Mouse (Mus musculus): ENCODE data around the gene Rab8a.

Rab8a gene

DNA sequence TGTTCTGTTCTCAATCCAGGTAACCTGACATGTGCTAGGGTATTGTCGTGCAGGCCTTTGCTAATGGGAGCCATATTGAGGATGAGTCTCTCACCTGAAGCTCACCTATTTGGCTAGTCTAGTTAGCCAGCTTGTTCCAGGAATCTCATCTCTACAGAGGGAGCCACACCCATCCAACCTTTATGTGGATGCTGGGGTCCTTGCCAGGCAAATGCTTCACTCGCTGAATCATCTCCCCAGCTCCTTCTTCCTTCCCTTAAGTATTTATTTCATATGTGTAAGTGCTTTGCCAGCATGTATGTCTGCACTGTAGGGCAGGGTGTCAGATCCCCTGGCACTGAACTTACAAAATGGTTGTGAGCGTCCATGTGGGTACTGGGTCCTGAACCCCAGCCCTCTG, 14.4 kb upstream of the Rab8a start:
- no peak for DNase-seq (ENCODE audit: low spot score)

DNA sequence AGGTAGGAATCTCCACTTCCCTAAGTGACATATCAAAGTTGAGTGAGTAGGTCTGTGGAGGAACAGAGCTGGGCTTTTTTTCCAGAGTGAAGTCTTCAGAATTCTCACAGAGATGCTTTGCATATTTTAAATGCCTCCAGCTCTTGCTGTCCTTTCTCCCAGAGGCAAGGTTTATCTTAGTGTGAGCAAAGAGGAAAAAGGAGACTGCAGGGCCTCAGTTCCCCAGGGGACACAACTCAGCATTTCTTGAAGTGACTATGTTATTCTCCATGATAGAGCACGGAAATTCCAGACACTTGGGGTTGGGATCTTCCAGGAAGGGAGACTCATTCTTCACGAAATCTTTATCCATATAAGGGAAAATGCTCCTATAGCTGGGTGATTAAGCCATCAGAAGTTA, 13.7 kb upstream of the Rab8a start:
- no peak for DNase-seq (ENCODE audit: low spot score)

DNA sequence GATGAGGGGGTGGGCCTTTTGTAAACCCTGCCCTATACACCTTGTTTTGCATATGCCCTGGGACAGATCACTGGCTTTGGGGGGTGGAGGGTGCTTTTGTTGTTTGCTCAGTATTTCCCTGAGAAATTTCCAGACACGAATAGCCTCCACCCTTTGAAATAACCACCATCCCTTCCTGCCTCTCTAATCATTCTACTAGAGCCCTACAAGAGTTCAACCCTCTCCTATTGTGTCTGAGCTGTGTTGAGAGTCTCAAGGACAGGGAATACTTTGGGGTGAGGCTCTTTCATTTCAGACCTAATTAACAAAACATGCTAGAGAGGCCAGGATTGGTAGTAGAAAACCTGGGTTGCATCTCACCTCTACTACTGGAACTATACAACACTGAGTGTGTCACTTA, 11.9 kb upstream of the Rab8a start:
- no peak for DNase-seq (ENCODE audit: low spot score)

DNA sequence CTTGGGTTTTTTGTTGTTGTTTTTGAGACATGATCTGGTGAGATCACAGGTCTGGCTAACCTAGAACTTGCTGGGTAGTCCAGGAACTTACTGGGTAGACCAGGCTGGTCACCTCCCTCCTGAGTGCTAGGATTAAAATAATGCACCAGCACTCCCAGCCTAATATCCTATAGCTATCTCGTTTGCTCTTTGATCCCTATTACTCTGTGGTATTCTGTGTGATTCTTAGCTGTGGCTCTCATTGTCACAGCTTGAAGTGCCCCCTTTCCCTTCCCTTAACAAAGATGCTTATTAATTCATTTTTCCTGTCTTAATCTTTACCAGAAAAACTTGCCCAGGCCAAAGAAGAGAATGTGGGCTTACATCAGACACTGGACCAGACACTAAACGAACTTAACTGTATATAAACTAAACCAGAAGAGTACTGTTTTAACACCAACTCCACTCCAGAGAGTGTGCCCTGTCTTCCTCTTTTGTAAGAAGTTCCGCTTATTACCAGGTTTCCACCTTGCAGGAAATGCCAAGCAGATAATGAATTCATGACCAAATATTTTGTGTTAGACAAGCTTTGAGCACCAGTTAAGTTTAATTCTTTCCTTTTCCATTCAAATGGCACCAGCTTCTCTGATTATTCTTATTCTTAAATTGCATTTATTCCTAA, 9.5 kb upstream of the Rab8a start:
- no peak for DNase-seq (ENCODE audit: low spot score)

DNA sequence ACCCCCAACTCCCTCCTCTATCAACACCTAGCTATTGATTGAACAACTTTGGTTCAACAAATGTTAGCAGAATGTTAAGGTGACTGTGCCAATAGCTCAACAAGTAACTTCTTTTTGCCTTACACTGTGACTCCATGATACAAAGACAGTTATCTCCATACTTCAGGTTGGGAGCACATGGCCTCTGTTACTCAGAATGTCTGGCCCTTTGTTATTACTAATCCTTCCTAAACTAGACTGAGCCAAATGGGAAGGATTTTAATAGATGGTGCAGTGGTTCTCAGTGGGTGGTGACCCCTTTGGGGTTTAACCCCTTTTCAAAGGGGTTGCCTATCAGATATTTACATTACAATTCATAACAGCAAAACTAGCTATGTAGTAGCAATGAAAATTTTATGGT, 7.6 kb upstream of the Rab8a start:
- no peak for DNase-seq (ENCODE audit: low spot score)

DNA sequence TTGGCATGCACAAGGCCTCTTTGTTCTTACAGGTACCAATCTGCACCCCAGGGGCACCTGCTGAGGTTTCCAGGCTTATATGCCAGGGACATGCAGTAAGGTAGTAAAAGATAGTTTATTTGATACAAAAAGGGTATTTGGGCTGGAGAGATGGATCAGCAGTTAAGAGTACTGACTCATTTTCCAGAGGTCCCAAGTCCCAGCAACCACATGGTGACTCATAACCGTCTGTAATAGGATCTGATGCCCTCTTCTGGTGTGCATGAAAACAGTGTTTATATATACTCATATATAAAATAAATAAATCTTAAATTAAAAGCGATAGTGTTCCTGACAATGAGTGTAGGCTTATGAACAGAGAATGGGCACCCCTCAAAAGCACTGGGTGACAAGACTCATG, 2.9 kb upstream of the Rab8a start:
- no peak for DNase-seq (ENCODE audit: low spot score)

DNA sequence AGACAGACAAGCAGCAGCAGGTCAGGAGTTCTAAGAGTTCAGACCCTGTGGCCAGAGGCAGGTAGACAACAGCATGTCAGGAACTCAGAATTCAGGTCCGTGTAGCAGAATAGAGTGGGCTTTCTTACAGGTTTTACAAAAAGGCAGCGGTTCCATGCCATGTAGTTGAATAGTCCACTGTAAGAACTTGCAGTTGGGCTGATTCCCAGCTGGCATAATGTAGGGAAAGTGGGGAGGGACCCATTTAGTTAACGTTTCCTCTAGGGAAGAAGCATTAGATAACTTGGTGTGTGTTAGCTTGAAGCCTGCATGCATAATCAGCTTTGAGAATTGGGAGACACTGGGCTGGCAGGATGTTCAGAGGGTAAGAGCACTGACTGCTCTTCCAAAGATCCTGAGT, 2.3 kb upstream of the Rab8a start:
- no peak for DNase-seq (ENCODE audit: low spot score)

DNA sequence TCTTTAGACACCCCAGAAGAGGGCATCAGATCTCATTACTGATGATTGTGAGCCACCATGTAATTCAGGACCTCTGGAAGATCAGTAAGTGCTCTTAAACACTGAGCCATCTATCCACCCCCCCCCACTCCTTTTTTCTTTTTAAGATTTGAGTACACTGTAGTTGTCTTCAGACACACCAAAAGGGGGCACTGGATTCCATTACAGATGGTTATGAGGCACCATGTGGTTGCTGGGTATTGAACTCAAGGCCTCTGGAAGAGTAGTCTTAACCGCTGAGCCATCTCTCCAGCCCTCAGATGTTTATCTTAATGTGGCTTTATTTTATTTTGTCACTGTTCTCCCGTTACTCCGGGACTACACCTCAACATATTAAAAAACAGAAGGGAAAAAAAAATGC, 993 bp upstream of the Rab8a start:
- no peak for DNase-seq (ENCODE audit: low spot score)

DNA sequence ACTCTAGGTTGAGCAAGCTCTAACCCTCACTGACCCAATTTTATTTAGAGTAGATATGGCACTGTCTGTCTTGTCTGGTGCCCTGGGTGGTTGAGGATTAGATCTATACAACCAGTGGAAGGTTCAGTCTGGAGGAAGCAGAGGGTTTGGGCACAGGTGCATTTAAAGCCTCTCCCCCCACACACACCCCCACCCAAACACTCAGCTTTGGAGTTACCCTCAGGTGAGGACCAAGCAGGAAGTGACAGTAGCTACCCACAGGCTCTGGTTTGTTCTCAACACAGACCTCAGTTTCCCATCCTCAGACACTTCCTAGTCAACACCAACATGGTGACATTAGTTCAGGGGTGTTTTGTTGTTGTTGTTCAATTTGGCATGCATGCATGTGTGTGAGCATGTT, 1.8 kb downstream of the Rab8a start:
- no peak for DNase-seq (ENCODE audit: low spot score)

DNA sequence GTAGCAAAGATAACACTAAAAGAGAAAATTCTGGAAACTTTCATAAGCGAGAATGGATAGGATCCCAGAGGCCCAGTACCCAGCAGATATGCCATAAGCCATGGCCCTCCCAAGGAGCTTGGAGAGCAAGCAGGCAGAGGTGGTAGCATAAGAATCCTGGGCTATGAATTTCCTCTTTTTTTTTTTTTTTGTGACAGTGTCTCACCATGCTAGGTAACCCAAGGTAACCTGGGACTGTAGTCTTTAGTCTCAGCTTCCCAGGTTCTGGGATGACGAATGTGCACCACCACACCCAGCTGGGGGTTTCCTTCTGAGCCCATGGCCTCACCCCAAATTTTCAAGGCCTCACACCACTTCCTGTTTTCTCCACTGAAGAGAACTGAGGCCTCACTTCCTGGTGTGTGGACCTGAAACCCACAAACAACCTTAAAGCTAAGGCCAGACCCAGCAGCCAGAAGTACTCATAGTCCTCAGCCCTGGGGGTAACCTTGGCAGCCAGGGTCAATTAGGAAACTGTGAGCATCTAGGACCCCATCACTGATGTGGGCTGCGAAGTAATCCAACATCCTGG, 8.2 kb downstream of the Rab8a start:
- DNase-seq (ENCODE audit: low spot score): no peak

DNA sequence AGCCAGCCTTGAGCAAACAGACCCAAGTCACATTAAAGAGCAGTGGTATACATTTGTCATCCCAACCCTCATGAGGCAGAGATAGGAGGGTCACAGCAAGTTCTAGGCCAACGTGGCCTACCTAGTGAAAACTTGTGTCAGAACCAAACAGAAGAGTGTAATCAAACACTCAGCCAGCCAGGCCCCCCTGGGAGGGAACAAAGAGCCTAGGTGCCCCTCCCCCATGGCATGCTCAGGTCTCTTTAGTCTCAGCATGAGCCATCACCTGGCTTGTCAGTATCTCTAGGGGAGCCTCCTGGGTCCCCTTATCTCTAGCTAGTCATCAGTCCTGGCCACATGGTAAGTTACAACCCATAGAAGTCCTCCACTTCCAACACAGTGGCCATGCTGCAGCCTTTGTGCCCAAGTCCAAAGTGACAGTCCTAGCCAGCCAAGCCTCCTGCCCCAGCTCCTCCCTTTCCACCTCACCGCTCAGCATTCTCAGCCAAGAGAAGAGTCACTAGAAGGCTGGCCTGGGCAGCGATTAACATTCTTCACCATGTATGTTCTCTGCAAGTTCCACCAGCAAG, 8.8 kb downstream of the Rab8a start:
- no peak for DNase-seq (ENCODE audit: low spot score)

DNA sequence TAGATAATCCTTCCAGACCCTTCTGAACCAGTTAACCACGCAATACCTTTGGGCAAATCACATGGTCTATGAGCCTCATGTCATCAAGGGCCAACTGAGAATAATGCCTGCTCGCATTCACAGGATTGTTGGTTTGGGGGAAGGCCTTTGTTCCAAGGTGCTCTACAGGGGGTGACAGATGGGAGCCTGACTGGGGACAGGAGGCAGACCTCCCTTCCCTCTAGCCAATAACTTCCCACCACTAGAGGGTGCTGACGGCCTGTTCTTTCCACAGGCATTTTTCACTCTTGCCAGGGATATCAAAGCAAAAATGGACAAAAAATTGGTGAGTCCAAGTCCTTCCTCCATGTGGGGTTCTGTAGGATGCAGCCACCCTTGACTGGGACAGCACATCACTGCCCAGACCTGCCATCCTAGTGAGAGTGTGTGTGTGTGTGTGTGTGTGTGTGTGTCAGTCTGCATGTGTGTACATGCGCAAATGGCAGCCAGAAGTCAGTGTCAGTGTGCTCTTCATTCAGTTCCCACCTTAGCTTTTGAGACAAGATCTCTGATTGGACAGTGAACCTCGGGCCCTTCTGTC, 16.4 kb downstream of the Rab8a start:
- DNase-seq (ENCODE audit: low spot score): peak; percentile 80

DNA sequence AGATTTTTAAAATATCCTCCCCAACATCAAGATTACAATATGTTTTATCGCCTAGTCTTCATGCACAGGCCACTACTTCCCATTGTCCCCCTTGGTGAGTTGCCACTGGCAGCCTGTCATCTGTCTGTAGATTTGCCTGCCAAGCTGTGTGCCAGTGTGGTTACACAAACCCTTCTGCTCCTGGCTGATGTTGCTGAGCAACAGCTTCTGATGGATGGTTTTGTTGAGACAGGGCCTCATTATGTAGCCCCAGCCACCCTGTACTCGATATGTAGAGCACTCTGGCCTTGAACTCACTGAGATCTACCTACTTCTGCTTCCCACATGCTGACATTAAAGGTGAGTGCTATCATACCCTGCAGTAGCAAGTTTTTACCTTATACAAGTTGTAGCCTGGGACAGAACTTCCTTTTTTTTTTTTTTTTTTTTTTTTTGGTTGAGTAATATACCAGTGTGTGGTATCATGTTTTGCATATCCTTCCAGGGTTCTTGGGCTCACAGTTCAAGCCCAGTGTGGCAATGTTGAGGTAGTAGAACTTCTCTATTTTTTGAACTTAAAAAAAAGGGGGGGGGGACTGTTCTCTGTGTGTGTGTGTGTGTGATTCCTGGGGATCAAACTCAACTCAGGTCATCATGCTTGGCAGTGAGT, 22.7 kb downstream of the Rab8a start:
- peak; percentile 52 for DNase-seq (ENCODE audit: low spot score)

DNA sequence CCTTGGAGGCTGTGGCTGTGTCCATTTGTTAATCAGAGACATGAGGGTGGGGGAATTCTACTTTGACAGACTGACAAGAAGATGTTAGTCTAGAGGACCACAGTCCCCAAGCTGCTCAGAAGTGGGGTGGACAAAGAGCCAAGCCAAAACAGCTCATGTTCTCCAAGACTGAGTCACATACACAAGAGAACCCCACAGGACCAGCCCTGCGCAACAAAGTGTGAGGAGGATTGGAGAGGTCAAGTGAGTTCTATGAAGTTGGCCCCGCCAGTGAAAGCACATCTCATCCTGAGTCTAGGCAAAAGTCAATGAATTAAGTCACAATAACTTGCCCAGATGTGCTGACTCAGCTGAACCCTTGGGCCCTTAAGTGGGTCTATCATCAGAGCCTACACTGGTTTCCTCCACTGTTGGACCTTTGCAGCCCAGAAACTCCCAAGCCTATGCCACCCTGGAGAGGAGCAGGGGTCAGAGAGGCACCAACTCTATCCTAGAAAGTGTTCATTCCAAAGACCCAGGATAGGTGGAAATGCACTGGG, 26.9 kb downstream of the Rab8a start:
- DNase-seq (ENCODE audit: low spot score): no peak

DNA sequence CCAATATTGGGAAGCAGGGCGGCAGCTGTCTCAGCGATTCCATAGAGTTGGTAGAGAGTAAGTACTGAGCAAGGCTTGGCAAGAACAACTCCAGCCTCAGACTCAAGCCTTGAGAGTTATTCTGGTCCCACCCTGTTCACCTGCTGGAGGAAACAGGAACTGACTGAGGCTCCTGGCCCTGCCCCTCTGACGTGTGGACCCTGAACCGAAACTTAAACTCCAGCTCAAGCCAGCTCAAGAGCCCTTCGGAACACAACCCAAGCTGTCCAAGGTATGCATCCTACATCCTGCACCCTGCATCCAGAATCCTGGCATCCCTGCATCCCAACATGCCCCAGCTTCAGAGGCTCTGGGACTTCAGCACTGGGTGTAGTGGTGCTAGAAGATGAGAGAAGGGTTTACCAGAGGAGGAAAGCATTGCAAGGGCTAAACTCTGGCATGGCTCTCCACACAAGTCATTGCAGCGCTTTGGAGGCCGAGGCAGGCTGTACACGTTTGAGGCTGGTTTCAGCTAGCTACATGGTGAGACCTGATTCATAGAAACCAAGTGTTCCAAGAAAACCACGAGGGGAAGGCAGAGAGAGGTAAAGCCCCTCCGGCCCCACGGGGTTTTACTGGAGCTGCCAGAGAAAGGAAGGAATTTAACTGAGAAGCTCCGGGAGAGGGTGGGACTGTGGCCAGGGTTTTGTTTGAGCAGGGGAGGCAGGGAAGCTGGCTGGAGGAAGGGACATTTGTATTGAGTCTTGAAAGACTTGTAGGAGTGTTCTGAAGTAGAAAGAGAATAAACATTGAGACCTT, 28.6 kb downstream of the Rab8a start, which contains the start of gene Hsh2d:
Gene Hsh2d (plus strand): TSS at position 222 of the 798 bp plus-strand sequence.
- DNase-seq (ENCODE audit: low spot score): no peak

DNA sequence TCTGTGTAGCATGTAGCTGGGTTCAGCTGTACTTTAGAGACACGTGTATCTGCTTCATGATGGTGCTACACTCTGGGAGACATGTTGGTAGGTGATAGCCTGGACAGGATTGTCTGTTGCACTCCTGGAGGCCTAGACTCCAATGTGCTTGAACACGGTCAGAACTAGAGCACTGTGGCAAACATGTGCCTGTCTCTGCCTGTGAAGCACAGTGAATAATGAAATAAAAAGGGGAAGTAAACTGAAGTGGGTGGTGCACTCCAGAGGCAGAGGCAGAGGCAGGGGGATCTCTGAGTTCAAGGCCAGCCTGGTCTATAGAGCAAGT, 29.2 kb downstream of the Rab8a start:
- no peak for DNase-seq (ENCODE audit: low spot score)

DNA sequence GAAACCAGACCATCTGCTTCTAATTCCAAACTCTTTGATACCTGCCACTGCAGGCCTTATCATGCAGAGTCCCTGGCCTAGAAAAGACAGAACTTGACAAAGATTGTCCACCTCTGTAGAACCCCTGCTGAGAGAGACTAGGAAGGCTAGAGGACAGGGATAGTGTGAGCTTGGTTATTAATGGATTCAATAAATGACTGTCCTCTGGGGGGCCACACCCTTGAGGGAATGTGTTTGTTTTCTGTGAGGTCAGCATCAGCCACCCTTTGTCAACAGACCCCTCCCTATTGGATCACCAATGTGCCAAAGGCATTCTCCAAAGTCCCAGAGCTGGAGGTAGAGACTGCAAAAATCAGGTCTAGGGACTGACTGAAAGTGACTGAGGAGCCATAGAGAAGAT, 31.1 kb downstream of the Rab8a start:
- no peak for DNase-seq (ENCODE audit: low spot score)

DNA sequence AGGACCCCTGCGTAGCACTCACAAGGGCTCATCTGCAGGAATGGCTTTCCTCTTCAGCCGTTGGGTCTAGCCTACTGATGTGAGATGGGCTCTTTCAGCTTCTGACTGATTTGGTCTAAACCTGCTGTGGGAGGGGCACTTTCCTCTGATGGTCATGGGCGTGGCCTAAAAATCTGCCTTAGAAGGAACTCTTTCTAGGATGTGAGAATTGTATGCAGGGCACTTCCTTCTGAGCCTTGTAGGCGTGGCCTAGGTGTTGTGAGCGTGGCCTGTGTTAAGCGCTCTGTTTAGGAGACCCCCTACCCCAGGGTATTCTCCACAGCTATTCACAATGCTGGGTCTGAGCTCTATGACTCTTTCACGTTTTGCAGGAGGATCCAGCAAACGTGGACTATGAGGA, 37.0 kb downstream of the Rab8a start:
- DNase-seq (ENCODE audit: low spot score): no peak

DNA sequence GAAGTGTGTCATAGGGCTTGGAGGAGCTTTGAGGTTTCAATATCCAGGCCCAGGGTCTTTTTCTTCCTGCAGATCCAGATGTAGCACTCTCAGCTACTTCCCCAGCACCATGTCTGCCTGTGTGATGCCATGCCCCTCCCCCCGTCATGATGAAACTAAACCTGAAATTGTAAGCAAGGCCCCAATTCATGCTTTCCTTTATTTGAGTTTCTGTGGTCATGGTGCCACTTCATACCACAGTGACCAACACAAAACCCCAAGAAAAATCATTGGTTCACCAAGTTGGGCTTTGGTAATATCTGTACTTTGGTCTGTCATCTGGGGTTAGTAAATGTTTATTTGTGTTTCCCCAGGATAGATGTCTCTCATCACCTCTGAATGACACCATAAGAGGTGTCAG, 47.6 kb downstream of the Rab8a start:
- DNase-seq (ENCODE audit: low spot score): no peak

DNA sequence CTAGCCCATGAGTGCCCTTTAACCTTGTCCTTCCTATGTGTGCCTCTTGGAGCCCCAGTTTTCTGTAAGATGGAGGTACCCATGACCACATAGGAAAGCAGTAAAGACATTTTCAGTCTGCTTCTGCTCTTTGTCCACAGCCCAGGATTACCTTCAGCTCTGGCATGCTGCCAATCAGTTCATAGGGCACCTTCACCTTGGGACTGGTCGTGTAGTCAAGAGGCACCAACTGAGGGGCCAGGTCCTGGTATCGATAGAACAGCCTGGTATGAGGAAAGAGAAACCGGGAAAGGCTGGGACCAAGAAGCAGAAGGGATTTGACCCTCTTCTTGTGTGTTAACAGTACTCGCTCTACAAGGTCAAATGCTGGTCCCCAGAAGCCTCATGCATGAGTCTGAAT, 49.2 kb downstream of the Rab8a start:
- DNase-seq (ENCODE audit: low spot score): no peak

DNA sequence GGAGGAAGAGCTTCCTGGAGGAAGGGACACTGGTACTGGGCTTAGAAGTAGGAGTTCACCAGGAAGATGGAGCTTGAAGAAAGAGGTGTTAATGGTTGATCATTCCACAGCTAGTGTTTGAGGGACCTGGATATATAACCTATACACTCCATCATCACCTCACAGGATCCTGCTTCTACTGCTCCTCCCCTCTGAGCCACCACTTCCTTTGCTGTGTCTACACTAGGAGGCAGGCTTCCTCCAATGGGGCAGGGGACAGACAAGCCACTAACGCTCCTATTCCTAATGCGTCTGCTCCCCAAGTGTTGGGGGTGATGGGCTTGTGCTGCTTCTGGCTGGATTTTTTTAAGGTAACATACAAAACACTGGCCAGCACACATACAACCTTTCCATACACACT, 49.7 kb downstream of the Rab8a start:
- DNase-seq (ENCODE audit: low spot score): no peak

DNA sequence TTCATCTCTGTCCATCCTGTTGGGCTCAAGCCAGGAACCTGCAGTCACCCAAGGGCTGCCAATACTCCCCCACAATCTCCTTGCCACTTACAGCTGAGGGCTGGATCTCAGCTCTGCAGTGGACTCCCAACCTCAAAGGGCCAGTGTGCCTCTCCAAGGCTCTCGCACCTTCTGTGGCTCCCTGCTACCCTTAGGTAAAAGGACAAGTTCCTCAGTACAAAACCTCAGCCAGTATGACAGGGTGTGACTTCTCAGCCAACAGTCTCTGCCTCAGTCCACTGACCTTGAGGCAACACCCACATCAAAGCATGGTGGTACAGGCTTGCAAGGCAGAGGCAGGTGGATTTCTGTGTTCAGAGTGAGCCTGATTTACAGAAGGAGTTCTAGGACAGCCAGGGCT, 50.8 kb downstream of the Rab8a start:
- DNase-seq (ENCODE audit: low spot score): no peak
